Mouse (Mus musculus): ENCODE results near the gene Abcd1. TPM values are rescaled to one million over a fixed set of nuclear protein-coding genes. Genes with fewer than 3 reads are reported as not detected.

Abcd1 gene
- total and polyA plus RNA-seq, 2 experiments, result 8.6 to 24.3 TPM

DNA sequence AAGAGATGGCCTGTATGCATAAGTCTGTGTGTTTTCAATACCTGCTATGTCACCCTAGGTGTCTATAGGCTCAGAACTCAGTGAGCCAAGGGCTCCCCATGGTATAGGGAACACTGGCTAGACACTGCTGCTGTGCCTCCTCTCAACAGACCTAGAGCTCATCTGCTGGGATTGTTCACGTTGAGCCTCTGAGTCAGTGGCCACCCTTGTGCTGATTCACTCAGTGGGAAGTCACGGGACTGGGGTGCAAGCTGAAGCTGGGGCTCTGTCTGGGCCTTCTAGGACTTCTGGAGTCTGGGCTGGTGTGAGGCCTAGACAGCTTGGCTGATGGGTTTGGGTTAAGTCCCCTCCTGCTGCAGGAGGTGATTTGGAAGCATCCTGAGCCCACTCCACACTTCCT lies 41.2 kb upstream of the Abcd1 start:
- no peaks in the 10 kb centered on the region for H3K79me2 ChIP-seq (ENCODE audit: control insufficient read depth, insufficient read depth, low read length)
- no peak for DNase-seq (ENCODE audit: extremely low read depth, low read depth, low spot score)
- H3K4me3 ChIP-seq (ENCODE audit: insufficient read depth, low read depth, low read length), result no peak overlapping the region
- no peak for TF ChIP-seq CTCF (IDR thresholded peaks at IDR 0.05; ENCODE audit: low read depth, low read length)
- no peak for TF ChIP-seq POLR2A (IDR thresholded peaks at IDR 0.05; ENCODE audit: extremely low read depth, insufficient read depth, low read length)
- no peaks in the 10 kb centered on the region; the same call in 1 of the 2 replicates for H3K36me3 ChIP-seq (ENCODE audit: control insufficient read depth, insufficient read depth, low read length)
- H3K27me3 ChIP-seq (ENCODE audit: control insufficient read depth, insufficient read depth, low read length), result no peaks in the 10 kb centered on the region
- whole genome bisulfite sequencing, result 94% methylated on average over 2 of the region's 2 CpGs
- H3K9ac ChIP-seq (ENCODE audit: low read depth, low read length), result no peak overlapping the region
- no peak overlapping the region for H3K27ac ChIP-seq (replicated peaks; ENCODE audit: insufficient read depth, low read depth, low read length)
- peaks cover 5% of the 10 kb centered on the region for H3K4me1 ChIP-seq (ENCODE audit: control insufficient read depth, insufficient read depth, low read length)

DNA sequence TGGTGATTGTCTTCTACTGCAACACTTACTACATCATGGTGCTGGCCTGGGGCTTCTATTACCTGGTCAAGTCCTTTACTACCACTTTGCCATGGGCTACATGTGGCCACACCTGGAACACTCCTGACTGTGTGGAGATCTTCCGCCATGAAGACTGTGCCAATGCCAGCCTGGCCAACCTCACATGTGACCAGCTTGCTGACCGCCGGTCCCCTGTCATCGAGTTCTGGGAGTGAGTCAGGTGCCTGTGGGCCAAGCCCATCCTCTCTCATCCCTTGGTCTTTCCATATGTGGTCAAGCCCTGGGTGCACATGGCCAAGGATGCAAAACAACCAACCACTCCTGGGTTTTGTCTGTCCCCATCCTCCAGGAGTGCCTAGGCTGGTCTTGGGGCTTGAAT lies 39.7 kb upstream of the Abcd1 start:
- WGBS, result 95% methylated on average over 4 of the region's 4 CpGs

DNA sequence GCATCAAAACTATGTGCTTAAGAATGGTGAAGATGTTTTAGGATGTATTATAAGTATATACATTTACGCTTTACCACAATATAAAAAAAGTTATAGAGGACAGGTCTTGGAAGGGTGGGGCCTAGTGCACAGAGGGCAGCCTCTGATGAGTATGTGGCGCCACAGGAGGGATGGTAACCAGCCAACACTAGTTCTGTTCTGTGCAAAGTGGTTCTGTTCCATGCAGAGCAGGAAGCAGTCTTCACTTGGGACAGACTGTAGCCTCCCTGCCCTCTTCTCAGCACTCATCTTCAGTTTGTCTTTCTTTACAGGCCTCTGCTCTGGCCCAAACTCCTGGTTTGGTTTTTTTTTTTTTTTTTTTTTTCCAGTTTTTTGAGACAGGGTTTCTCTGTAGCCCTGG lies 32.2 kb upstream of the Abcd1 start:
- H3K4me1 ChIP-seq (ENCODE audit: control insufficient read depth, insufficient read depth, low read length), result peaks cover 12% of the 10 kb centered on the region; the same call in 1 of the 2 replicates
- no peaks in the 10 kb centered on the region for H3K27me3 ChIP-seq (ENCODE audit: control insufficient read depth, insufficient read depth, low read length)
- TF ChIP-seq POLR2A (IDR thresholded peaks at IDR 0.05; ENCODE audit: extremely low read depth, insufficient read depth, low read length), result no peak
- no peak for TF ChIP-seq CTCF (IDR thresholded peaks at IDR 0.05; ENCODE audit: low read depth, low read length)
- WGBS, result 96% methylated on average over 2 of the region's 2 CpGs
- H3K9ac ChIP-seq (ENCODE audit: low read depth, low read length), result no peak overlapping the region
- no peak for DNase-seq (ENCODE audit: extremely low read depth, low read depth, low spot score)
- H3K4me3 ChIP-seq (ENCODE audit: insufficient read depth, low read depth, low read length), result no peak overlapping the region
- H3K27ac ChIP-seq (replicated peaks; ENCODE audit: insufficient read depth, low read depth, low read length), result no peak overlapping the region
- H3K79me2 ChIP-seq (ENCODE audit: control insufficient read depth, insufficient read depth, low read length), result no peaks in the 10 kb centered on the region
- H3K36me3 ChIP-seq (ENCODE audit: control insufficient read depth, insufficient read depth, low read length), result peaks cover 19% of the 10 kb centered on the region

More for the DNA sequence above, 39.7 kb upstream of the Abcd1 start:
- Histone ChIP-seq H3K4me1 (ENCODE audit: control insufficient read depth, insufficient read depth, low read length) (peaks cover 5% of the 10 kb centered on the region), H3K79me2 (ENCODE audit: control insufficient read depth, insufficient read depth, low read length) (no peaks in the 10 kb centered on the region), H3K27me3 (ENCODE audit: control insufficient read depth, insufficient read depth, low read length) (no peaks in the 10 kb centered on the region), H3K4me3 (ENCODE audit: insufficient read depth, low read depth, low read length) (no peak overlapping the region), H3K9ac (ENCODE audit: low read depth, low read length) (no peak overlapping the region), H3K36me3 (ENCODE audit: control insufficient read depth, insufficient read depth, low read length) (no peaks in the 10 kb centered on the region; the same call in 1 of the 2 replicates), H3K27ac (replicated peaks; ENCODE audit: insufficient read depth, low read depth, low read length) (no peak overlapping the region)
- DNase-seq (ENCODE audit: extremely low read depth, low read depth, low spot score), result no peak
- TF ChIP-seq POLR2A (IDR thresholded peaks at IDR 0.05; ENCODE audit: extremely low read depth, insufficient read depth, low read length), result no peak
- no peak for TF ChIP-seq CTCF (IDR thresholded peaks at IDR 0.05; ENCODE audit: low read depth, low read length)

GRCm38 (mm10) chrX:73684978-73685377 lies 31.4 kb upstream of the Abcd1 start:
- peaks cover 12% of the 10 kb centered on the region; the same call in 1 of the 2 replicates for H3K4me1 ChIP-seq (ENCODE audit: control insufficient read depth, insufficient read depth, low read length)
- peak overlapping the region; percentile 15; the same call in 1 of the 2 replicates for H3K27ac ChIP-seq (replicated peaks; ENCODE audit: insufficient read depth, low read depth, low read length)
- DNase-seq (ENCODE audit: extremely low read depth, low read depth, low spot score), result peak; percentile 39
- TF ChIP-seq CTCF (IDR thresholded peaks at IDR 0.05; ENCODE audit: low read depth, low read length) (no peak), POLR2A (IDR thresholded peaks at IDR 0.05; ENCODE audit: extremely low read depth, insufficient read depth, low read length) (no peak)
- peaks cover 20% of the 10 kb centered on the region for H3K36me3 ChIP-seq (ENCODE audit: control insufficient read depth, insufficient read depth, low read length)
- no peaks in the 10 kb centered on the region for H3K79me2 ChIP-seq (ENCODE audit: control insufficient read depth, insufficient read depth, low read length)
- no peaks in the 10 kb centered on the region for H3K27me3 ChIP-seq (ENCODE audit: control insufficient read depth, insufficient read depth, low read length)
- H3K4me3 ChIP-seq (ENCODE audit: insufficient read depth, low read depth, low read length), result no peak overlapping the region
- no peak overlapping the region for H3K9ac ChIP-seq (ENCODE audit: low read depth, low read length)

DNA sequence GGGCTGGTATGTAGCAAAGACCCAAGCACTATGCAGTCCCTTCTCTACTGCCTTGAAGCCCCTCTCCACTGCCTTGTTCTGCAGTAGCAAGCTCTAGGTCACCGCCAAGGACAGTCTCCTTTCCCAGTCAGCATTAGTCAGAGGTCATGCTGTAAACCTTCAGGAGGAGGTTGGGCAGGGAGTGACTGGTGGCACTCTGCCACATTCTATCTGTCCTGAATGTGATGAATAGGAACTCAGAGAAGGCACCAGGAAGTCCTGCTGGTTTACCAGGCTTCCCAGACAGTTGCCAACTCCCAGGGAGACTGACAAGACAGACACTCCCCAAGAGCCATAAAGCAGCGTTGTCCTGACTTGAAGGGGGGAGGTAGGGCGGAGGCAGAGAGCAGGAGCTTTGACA lies 30.8 kb upstream of the Abcd1 start:
- Histone ChIP-seq H3K79me2 (ENCODE audit: control insufficient read depth, insufficient read depth, low read length) (no peaks in the 10 kb centered on the region), H3K9ac (ENCODE audit: low read depth, low read length) (no peak overlapping the region), H3K4me1 (ENCODE audit: control insufficient read depth, insufficient read depth, low read length) (peaks cover 12% of the 10 kb centered on the region; the same call in 1 of the 2 replicates), H3K4me3 (ENCODE audit: insufficient read depth, low read depth, low read length) (no peak overlapping the region), H3K27me3 (ENCODE audit: control insufficient read depth, insufficient read depth, low read length) (no peaks in the 10 kb centered on the region), H3K27ac (replicated peaks; ENCODE audit: insufficient read depth, low read depth, low read length) (no peak overlapping the region), H3K36me3 (ENCODE audit: control insufficient read depth, insufficient read depth, low read length) (peaks cover 21% of the 10 kb centered on the region)
- WGBS, result 64% methylated on average over 3 of the region's 3 CpGs
- peak; percentile 43 for DNase-seq (ENCODE audit: extremely low read depth, low read depth, low spot score)
- TF ChIP-seq CTCF (IDR thresholded peaks at IDR 0.05; ENCODE audit: low read depth, low read length), result no peak
- TF ChIP-seq POLR2A (IDR thresholded peaks at IDR 0.05; ENCODE audit: extremely low read depth, insufficient read depth, low read length), result no peak

GRCm38 (mm10) chrX:73690917-73691629 lies 25.3 kb upstream of the Abcd1 start:
- no peaks in the 10 kb centered on the region for H3K79me2 ChIP-seq (ENCODE audit: control insufficient read depth, insufficient read depth, low read length)
- H3K4me3 ChIP-seq (ENCODE audit: insufficient read depth, low read depth, low read length), result no peak overlapping the region
- WGBS, result 71% methylated on average over 5 of the region's 5 CpGs
- no peak for TF ChIP-seq POLR2A (IDR thresholded peaks at IDR 0.05; ENCODE audit: extremely low read depth, insufficient read depth, low read length)
- TF ChIP-seq CTCF (IDR thresholded peaks at IDR 0.05; ENCODE audit: low read depth, low read length), result peak; percentile 71
- H3K27ac ChIP-seq (replicated peaks; ENCODE audit: insufficient read depth, low read depth, low read length), result no peak overlapping the region
- no peak overlapping the region for H3K9ac ChIP-seq (ENCODE audit: low read depth, low read length)
- H3K4me1 ChIP-seq (ENCODE audit: control insufficient read depth, insufficient read depth, low read length), result no peaks in the 10 kb centered on the region
- H3K27me3 ChIP-seq (ENCODE audit: control insufficient read depth, insufficient read depth, low read length), result no peaks in the 10 kb centered on the region
- H3K36me3 ChIP-seq (ENCODE audit: control insufficient read depth, insufficient read depth, low read length), result peaks cover 19% of the 10 kb centered on the region
- peak; percentile 17 for DNase-seq (ENCODE audit: extremely low read depth, low read depth, low spot score)
